Mouse (Mus musculus) kidney, adult 2 months (tissue): ENCODE measurements around the gene Hipk3.

Experiments
- CTCF ChIP-seq: fragments of 200-500 bp; conservative IDR thresholded peaks from 2 replicates; pipeline ENCODE4 v1.5.1; 2011; ENCODE audit warnings: low read depth, mild to moderate bottlenecking, control low read depth, low read length, moderate library complexity, mixed read lengths; ENCODE audit not compliant: insufficient read depth, insufficient read length
- POLR2A ChIP-seq: fragments of 200-500 bp; IDR thresholded peaks from one replicate; pipeline ENCODE4 v1.6.1; 2011; ENCODE audit warnings: low read depth, low read length, control low read depth

DNA sequence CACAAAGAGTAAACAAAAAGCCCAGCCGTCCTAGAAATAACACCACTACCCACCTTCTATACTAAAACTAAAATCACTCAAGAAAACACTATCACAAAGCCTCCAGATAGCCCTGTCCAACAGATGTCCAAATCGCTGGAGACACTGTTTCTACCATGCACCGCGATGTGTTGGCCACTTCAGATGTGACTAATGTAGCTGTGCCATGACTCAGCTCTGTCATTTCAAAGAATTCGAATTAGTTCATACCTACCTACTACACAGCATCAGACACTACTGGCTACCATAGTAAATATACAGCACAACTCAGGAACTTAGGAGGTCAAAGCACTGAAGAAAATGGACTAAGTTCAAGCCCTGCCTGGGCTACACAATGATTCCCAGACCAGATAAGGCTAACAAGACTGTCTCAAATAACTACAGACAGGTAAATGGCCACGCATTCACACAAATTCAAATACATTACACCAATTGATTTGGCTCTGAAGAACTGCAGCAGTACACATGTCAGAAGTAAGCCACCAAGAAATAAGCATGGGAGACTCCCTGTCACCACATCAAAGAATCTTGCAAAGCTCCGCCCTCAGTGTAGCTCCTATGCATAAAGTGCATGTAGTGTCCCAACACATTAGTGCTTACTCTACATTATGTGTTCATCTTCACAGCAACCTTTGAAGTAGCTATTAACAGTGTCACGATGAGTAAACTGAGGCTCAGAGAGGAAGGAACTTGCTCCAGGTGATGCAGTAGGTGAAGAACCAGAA, 35.5 kb downstream of the Hipk3 start:
- TF ChIP-seq CTCF = no peak
- TF ChIP-seq POLR2A = no peak
